Mouse (Mus musculus): ENCODE data around the gene Ehbp1. TPM values are rescaled to one million over a fixed set of nuclear protein-coding genes. Genes with fewer than 3 reads are reported as not detected.

The Ehbp1 gene
- polyA plus RNA-seq, 1 experiment from 2014 or later: 42.7 TPM

GRCm38 (mm10) chr11:22196776-22197175, 145.3 kb downstream of the Ehbp1 start:
- Histone ChIP-seq H3K4me2 (ENCODE audit: low read length) (no peak overlapping the region), H3K4me1 (ENCODE audit: control insufficient read depth in 2 of 2, insufficient read depth in 2 of 2, low read length in 2 of 2) (peaks cover 4 to 11% of the 10 kb centered on the region in 2 experiments; a peak in 3 of 4 replicates), H3K27ac (replicated peaks in 1 of 2; ENCODE audit: control insufficient read depth in 1 of 2, insufficient read depth in 1 of 2, low read depth in 2 of 2, low read length in 2 of 2) (no peak overlapping the region), H3K27me3 (ENCODE audit: control insufficient read depth, insufficient read depth, low read length) (no peaks in the 10 kb centered on the region), H3K36me3 (ENCODE audit: control insufficient read depth, insufficient read depth, low read length) (no peaks in the 10 kb centered on the region), H3K4me3 (ENCODE audit: control insufficient read depth in 1 of 2, insufficient read depth in 1 of 2, low read depth in 1 of 2, low read length in 2 of 2) (no peak overlapping the region), H3K9ac (ENCODE audit: low read length) (no peak overlapping the region), H3K9me3 (ENCODE audit: control insufficient read depth, low read length) (no peaks in the 10 kb centered on the region)
- WGBS: 84% methylated on average over 4 of the region's 4 CpGs
- no peak for ATAC-seq (ENCODE audit: insufficient number of reproducible peaks, insufficient read depth, low FRiP score, low read depth)

- no peak for ATAC-seq (ENCODE audit: insufficient number of reproducible peaks, insufficient read depth, low FRiP score, low read depth)
- Histone ChIP-seq H3K27ac (replicated peaks in 1 of 2; ENCODE audit: control insufficient read depth in 1 of 2, insufficient read depth in 1 of 2, low read depth in 2 of 2, low read length in 2 of 2) (peak overlapping the region; percentile 57 to 59; a peak in 3 of 4 replicates), H3K27me3 (ENCODE audit: control insufficient read depth, insufficient read depth, low read length) (no peaks in the 10 kb centered on the region), H3K9ac (ENCODE audit: low read length) (no peak overlapping the region), H3K9me3 (ENCODE audit: control insufficient read depth, low read length) (no peaks in the 10 kb centered on the region), H3K4me3 (ENCODE audit: control insufficient read depth in 1 of 2, insufficient read depth in 1 of 2, low read depth in 1 of 2, low read length in 2 of 2) (no peak overlapping the region), H3K4me2 (ENCODE audit: low read length) (0 out of 2 replicates have a peak overlapping the region, but pooled peaks have one; percentile 23), H3K4me1 (ENCODE audit: control insufficient read depth in 2 of 2, insufficient read depth in 2 of 2, low read length in 2 of 2) (peaks cover 4 to 11% of the 10 kb centered on the region in 2 experiments; a peak in 2 of 4 replicates), H3K36me3 (ENCODE audit: control insufficient read depth, insufficient read depth, low read length) (no peaks in the 10 kb centered on the region)
- 35% methylated on average over 3 of the region's 3 CpGs for WGBS
These were observed 147.5 kb downstream of the Ehbp1 start for GRCm38 (mm10) chr11:22194607-22195006.

GRCm38 (mm10) chr11:22190576-22190975, 151.5 kb downstream of the Ehbp1 start:
- no peak for ATAC-seq (ENCODE audit: insufficient number of reproducible peaks, insufficient read depth, low FRiP score, low read depth)
- H3K27me3 ChIP-seq (ENCODE audit: control insufficient read depth, insufficient read depth, low read length): no peaks in the 10 kb centered on the region

GRCm38 (mm10) chr11:22189970-22190369, 152.1 kb downstream of the Ehbp1 start:
- Histone ChIP-seq H3K27me3 (ENCODE audit: control insufficient read depth, insufficient read depth, low read length) (no peaks in the 10 kb centered on the region), H3K4me3 (ENCODE audit: control insufficient read depth in 1 of 2, insufficient read depth in 1 of 2, low read depth in 1 of 2, low read length in 2 of 2) (no peak overlapping the region), H3K9me3 (ENCODE audit: control insufficient read depth, low read length) (no peaks in the 10 kb centered on the region), H3K27ac (replicated peaks in 1 of 2; ENCODE audit: control insufficient read depth in 1 of 2, insufficient read depth in 1 of 2, low read depth in 2 of 2, low read length in 2 of 2) (no peak overlapping the region), H3K36me3 (ENCODE audit: control insufficient read depth, insufficient read depth, low read length) (no peaks in the 10 kb centered on the region), H3K4me1 (ENCODE audit: control insufficient read depth in 2 of 2, insufficient read depth in 2 of 2, low read length in 2 of 2) (0 out of 4 replicates have a peak, but pooled peaks cover 2 to 4% of the 10 kb centered on the region in 2 experiments), H3K4me2 (ENCODE audit: low read length) (no peak overlapping the region), H3K9ac (ENCODE audit: low read length) (no peak overlapping the region)
- WGBS: 58% methylated on average over 3 of the region's 3 CpGs
- no peak for ATAC-seq (ENCODE audit: insufficient number of reproducible peaks, insufficient read depth, low FRiP score, low read depth)

More at GRCm38 (mm10) chr11:22190576-22190975, 151.5 kb downstream of the Ehbp1 start:
- Histone ChIP-seq H3K9ac (ENCODE audit: low read length) (no peak overlapping the region), H3K4me3 (ENCODE audit: control insufficient read depth in 1 of 2, insufficient read depth in 1 of 2, low read depth in 1 of 2, low read length in 2 of 2) (no peak overlapping the region), H3K36me3 (ENCODE audit: control insufficient read depth, insufficient read depth, low read length) (no peaks in the 10 kb centered on the region), H3K27ac (replicated peaks in 1 of 2; ENCODE audit: control insufficient read depth in 1 of 2, insufficient read depth in 1 of 2, low read depth in 2 of 2, low read length in 2 of 2) (no peak overlapping the region), H3K4me1 (ENCODE audit: control insufficient read depth in 2 of 2, insufficient read depth in 2 of 2, low read length in 2 of 2) (0 out of 4 replicates have a peak, but pooled peaks cover 2 to 8% of the 10 kb centered on the region in 2 experiments), H3K9me3 (ENCODE audit: control insufficient read depth, low read length) (no peaks in the 10 kb centered on the region), H3K4me2 (ENCODE audit: low read length) (no peak overlapping the region)
- WGBS: 65% methylated on average over 3 of the region's 3 CpGs

GRCm38 (mm10) chr11:22181530-22182501, 160.3 kb downstream of the Ehbp1 start:
- no peak overlapping the region for H3K4me2 ChIP-seq (ENCODE audit: low read length)
- no peak overlapping the region for H3K9ac ChIP-seq (ENCODE audit: low read length)
- no peak for ATAC-seq (ENCODE audit: insufficient number of reproducible peaks, insufficient read depth, low FRiP score, low read depth)
- H3K27ac ChIP-seq (replicated peaks in 1 of 2; ENCODE audit: control insufficient read depth in 1 of 2, insufficient read depth in 1 of 2, low read depth in 2 of 2, low read length in 2 of 2): no peak overlapping the region
- H3K4me1 ChIP-seq (ENCODE audit: control insufficient read depth in 2 of 2, insufficient read depth in 2 of 2, low read length in 2 of 2): peaks cover 0 to 4% of the 10 kb centered on the region in 2 experiments; a peak in 3 of 4 replicates
- no peaks in the 10 kb centered on the region for H3K27me3 ChIP-seq (ENCODE audit: control insufficient read depth, insufficient read depth, low read length)
- H3K9me3 ChIP-seq (ENCODE audit: control insufficient read depth, low read length): no peaks in the 10 kb centered on the region
- WGBS: 46% methylated on average over 8 of the region's 8 CpGs
- H3K4me3 ChIP-seq (ENCODE audit: control insufficient read depth in 1 of 2, insufficient read depth in 1 of 2, low read depth in 1 of 2, low read length in 2 of 2): no peak overlapping the region
- no peaks in the 10 kb centered on the region for H3K36me3 ChIP-seq (ENCODE audit: control insufficient read depth, insufficient read depth, low read length)

- no peaks in the 10 kb centered on the region for H3K9me3 ChIP-seq (ENCODE audit: control insufficient read depth, low read length)
- H3K27me3 ChIP-seq (ENCODE audit: control insufficient read depth, insufficient read depth, low read length): no peaks in the 10 kb centered on the region
- ATAC-seq (ENCODE audit: insufficient number of reproducible peaks, insufficient read depth, low FRiP score, low read depth): no peak
These were observed 161.9 kb downstream of the Ehbp1 start for GRCm38 (mm10) chr11:22180146-22180545.

GRCm38 (mm10) chr11:22178569-22178968, 163.5 kb downstream of the Ehbp1 start:
- H3K27me3 ChIP-seq (ENCODE audit: control insufficient read depth, insufficient read depth, low read length): no peaks in the 10 kb centered on the region
- H3K4me3 ChIP-seq (ENCODE audit: control insufficient read depth in 1 of 2, insufficient read depth in 1 of 2, low read depth in 1 of 2, low read length in 2 of 2): no peak overlapping the region
- peaks cover 0 to 4% of the 10 kb centered on the region in 2 experiments; a peak in 3 of 4 replicates for H3K4me1 ChIP-seq (ENCODE audit: control insufficient read depth in 2 of 2, insufficient read depth in 2 of 2, low read length in 2 of 2)
- H3K4me2 ChIP-seq (ENCODE audit: low read length): no peak overlapping the region
- H3K9me3 ChIP-seq (ENCODE audit: control insufficient read depth, low read length): no peaks in the 10 kb centered on the region
- WGBS: 36% methylated on average over 1 of the region's 1 CpGs
- H3K36me3 ChIP-seq (ENCODE audit: control insufficient read depth, insufficient read depth, low read length): no peaks in the 10 kb centered on the region
- ATAC-seq (ENCODE audit: insufficient number of reproducible peaks, insufficient read depth, low FRiP score, low read depth): no peak
- no peak overlapping the region for H3K9ac ChIP-seq (ENCODE audit: low read length)
- no peak overlapping the region for H3K27ac ChIP-seq (replicated peaks in 1 of 2; ENCODE audit: control insufficient read depth in 1 of 2, insufficient read depth in 1 of 2, low read depth in 2 of 2, low read length in 2 of 2)

More at GRCm38 (mm10) chr11:22180146-22180545, 161.9 kb downstream of the Ehbp1 start:
- Histone ChIP-seq H3K4me2 (ENCODE audit: low read length) (no peak overlapping the region), H3K27ac (replicated peaks in 1 of 2; ENCODE audit: control insufficient read depth in 1 of 2, insufficient read depth in 1 of 2, low read depth in 2 of 2, low read length in 2 of 2) (no peak overlapping the region), H3K36me3 (ENCODE audit: control insufficient read depth, insufficient read depth, low read length) (no peaks in the 10 kb centered on the region), H3K9ac (ENCODE audit: low read length) (no peak overlapping the region), H3K4me1 (ENCODE audit: control insufficient read depth in 2 of 2, insufficient read depth in 2 of 2, low read length in 2 of 2) (peaks cover 0 to 4% of the 10 kb centered on the region in 2 experiments; a peak in 3 of 4 replicates), H3K4me3 (ENCODE audit: control insufficient read depth in 1 of 2, insufficient read depth in 1 of 2, low read depth in 1 of 2, low read length in 2 of 2) (no peak overlapping the region)

All from heart, embryonic 14.5 days (tissue).